Mouse (Mus musculus) liver, embryonic 13.5 days (tissue): ENCODE data around the gene Psmc1. TPM values are rescaled to one million over a fixed set of nuclear protein-coding genes. Genes with fewer than 3 reads are reported as not detected.

Source experiments
- ATAC-seq: fragments of 200-750 bp; cut with Nextera tagmentation; 2 replicates; pipeline ENCODE4 v1.8.0; 2017; ENCODE audit warnings: low read depth, mild to moderate bottlenecking, moderate number of reproducible peaks, moderate library complexity
- DNase-seq: peaks from one replicate; pipeline ENCODE4 v3.0.0; 2022
- H3K27ac ChIP-seq: fragments of 300-500 bp; sonication (generic); 2 replicates; pipeline ENCODE4 v1.5.1; 2015; ENCODE audit warnings: moderate library complexity, mild to moderate bottlenecking, inconsistent platforms
- H3K27me3 ChIP-seq: fragments of 300-500 bp; sonication (generic); 2 replicates; pipeline ENCODE4 v1.6.1; 2015; ENCODE audit warnings: mild to moderate bottlenecking, inconsistent platforms
- H3K36me3 ChIP-seq: fragments of 300-500 bp; sonication (generic); 2 replicates; pipeline ENCODE4 v1.6.1; 2015; ENCODE audit warnings: mild to moderate bottlenecking, inconsistent platforms
- H3K4me1 ChIP-seq: fragments of 300-500 bp; sonication (generic); replicated peaks from 2 replicates; pipeline ENCODE4 v1.6.1; 2015; ENCODE audit warnings: inconsistent platforms
- H3K4me2 ChIP-seq: fragments of 300-500 bp; sonication (generic); 2 replicates; pipeline ENCODE4 v1.6.1; 2015; ENCODE audit warnings: inconsistent platforms, mild to moderate bottlenecking, moderate library complexity
- H3K4me3 ChIP-seq: fragments of 300-500 bp; sonication (generic); replicated peaks from 2 replicates; pipeline ENCODE4 v1.5.1; 2015; ENCODE audit warnings: mild to moderate bottlenecking, inconsistent platforms
- H3K9ac ChIP-seq: fragments of 300-500 bp; sonication (generic); 2 replicates; pipeline ENCODE4 v1.6.1; 2015; ENCODE audit warnings: mild to moderate bottlenecking, inconsistent platforms
- H3K9me3 ChIP-seq: fragments of 300-500 bp; sonication (generic); replicated peaks from 2 replicates; pipeline ENCODE4 v1.6.1; 2016; ENCODE audit warnings: inconsistent platforms
- WGBS: fragments of 180-500 bp; shearing (Covaris S2); methylation state at CpG from one replicate; pipeline ENCODE4 v1.1.7; 2015; ENCODE audit not compliant: insufficient replicate concordance; 5-methylcytosine and 5-hydroxymethylcytosine counted together
- polyA plus RNA-seq: library from polyadenylated mRNA; unstranded; fragments of >200 nt; fragmentation: Nextera tagmentation; extraction: Ambion mirVana; gene quantifications from 2 replicates; pipeline ENCODE4 v1.2.1, GENCODE M21; 2015

Gene Psmc1
- polyA plus RNA-seq: 193 and 221 TPM in 2 replicates

DNA sequence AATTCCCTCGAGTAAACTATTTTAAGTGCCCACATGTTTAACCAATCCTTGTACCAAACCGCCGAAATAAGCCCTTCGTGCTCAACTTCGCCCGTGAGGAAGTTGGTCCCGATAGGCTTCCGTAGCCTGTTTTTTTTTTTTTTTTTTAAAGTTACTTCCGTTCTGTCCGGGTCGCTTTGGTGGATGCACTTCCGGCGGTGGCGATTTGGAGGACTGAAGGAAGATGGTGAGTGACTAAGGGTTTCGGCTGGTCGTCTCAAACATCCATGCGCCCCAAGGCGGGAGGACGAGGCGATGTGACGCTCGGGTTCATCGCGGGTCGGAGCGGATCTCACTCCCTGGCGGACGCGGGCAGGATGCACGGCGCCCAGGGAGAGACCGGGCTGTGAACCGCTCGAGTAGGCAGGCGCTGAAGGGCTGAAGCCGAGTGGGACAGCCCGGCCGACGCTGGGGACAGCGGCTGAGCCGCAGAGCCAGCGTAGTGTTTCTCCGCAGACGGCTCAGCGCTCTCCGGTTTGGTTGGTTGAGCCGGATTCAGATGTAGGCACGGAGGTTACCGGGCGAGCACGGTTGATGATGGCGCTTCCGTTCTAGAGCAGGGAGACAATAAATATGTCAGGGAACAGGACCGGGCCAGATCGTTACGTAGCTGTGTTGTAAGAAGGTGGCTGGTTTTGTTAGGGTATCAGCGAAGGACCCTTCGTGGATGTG, at the start of gene Psmc1:
Gene Psmc1 (plus strand): TSS at position 169 of the 711 bp plus-strand sequence.
- H3K9me3 ChIP-seq: no peaks in the 10 kb centered on the region
- peak; percentile 88 for ATAC-seq
- H3K36me3 ChIP-seq: peaks cover 34% of the 10 kb centered on the region
- H3K27ac ChIP-seq: peak within 1 kb of the TSS; percentile 97
- peak; percentile 77 for DNase-seq
- H3K9ac ChIP-seq: peak within 1 kb of the TSS; percentile 96
- peak within 1 kb of the TSS; percentile 83 for H3K4me2 ChIP-seq
- H3K27me3 ChIP-seq: peaks cover 4% of the 10 kb centered on the region; the same call in 1 of the 2 replicates
- WGBS: under 1% methylated on average over 58 of the region's 58 CpGs
- peaks cover 29% of the 10 kb centered on the region for H3K4me1 ChIP-seq
- peak within 1 kb of the TSS; percentile 98 for H3K4me3 ChIP-seq

GRCm38 (mm10) chr12:100061071-100061470, 48.9 kb upstream of the Psmc1 start:
- Histone ChIP-seq H3K9ac (no peak overlapping the region), H3K4me1 (no peaks in the 10 kb centered on the region), H3K4me3 (no peak overlapping the region), H3K4me2 (no peak overlapping the region), H3K27me3 (no peaks in the 10 kb centered on the region), H3K36me3 (no peaks in the 10 kb centered on the region), H3K27ac (no peak overlapping the region), H3K9me3 (no peaks in the 10 kb centered on the region)
- no peak for ATAC-seq
- 74% methylated on average over 10 of the region's 10 CpGs for WGBS
- DNase-seq: no peak

DNA sequence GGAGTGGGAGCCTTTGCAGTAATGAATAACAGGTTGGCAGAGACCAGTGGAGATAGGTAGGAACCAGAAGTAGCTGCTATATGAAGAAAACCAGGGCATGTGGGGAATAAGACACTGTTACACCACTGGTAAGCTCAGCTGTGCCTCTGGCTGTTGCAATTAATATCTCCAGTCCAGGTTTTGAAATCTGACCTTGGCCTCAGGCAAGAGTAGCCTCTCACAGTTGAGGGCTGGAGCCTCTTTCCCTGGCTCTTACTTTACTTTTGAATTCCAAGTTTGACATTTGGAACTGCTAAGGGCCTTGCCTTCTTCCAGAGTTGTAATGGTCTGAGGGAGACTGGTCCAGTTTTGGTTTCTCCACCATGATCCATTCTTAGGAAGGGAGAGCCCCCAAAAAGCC, 48.1 kb upstream of the Psmc1 start:
- H3K9me3 ChIP-seq: no peaks in the 10 kb centered on the region
- DNase-seq (no peak), ATAC-seq (no peak)
- no peak overlapping the region for H3K4me3 ChIP-seq
- H3K36me3 ChIP-seq: no peaks in the 10 kb centered on the region
- H3K27me3 ChIP-seq: no peaks in the 10 kb centered on the region
- no peak overlapping the region for H3K27ac ChIP-seq
- H3K9ac ChIP-seq: no peak overlapping the region
- no peaks in the 10 kb centered on the region for H3K4me1 ChIP-seq
- no peak overlapping the region for H3K4me2 ChIP-seq

GRCm38 (mm10) chr12:100062584-100062983, 47.4 kb upstream of the Psmc1 start:
- no peak overlapping the region for H3K27ac ChIP-seq
- no peaks in the 10 kb centered on the region for H3K9me3 ChIP-seq
- DNase-seq: no peak
- H3K27me3 ChIP-seq: no peaks in the 10 kb centered on the region
- no peaks in the 10 kb centered on the region for H3K36me3 ChIP-seq
- H3K9ac ChIP-seq: no peak overlapping the region
- ATAC-seq: no peak
- H3K4me3 ChIP-seq: no peak overlapping the region
- H3K4me1 ChIP-seq: no peaks in the 10 kb centered on the region
- no peak overlapping the region for H3K4me2 ChIP-seq
- WGBS: 43% methylated on average over 3 of the region's 3 CpGs

GRCm38 (mm10) chr12:100065109-100065508, 44.8 kb upstream of the Psmc1 start:
- no peak overlapping the region for H3K9ac ChIP-seq
- no peak overlapping the region for H3K4me2 ChIP-seq
- 63% methylated on average over 3 of the region's 3 CpGs for WGBS
- H3K4me1 ChIP-seq: no peaks in the 10 kb centered on the region
- no peaks in the 10 kb centered on the region for H3K36me3 ChIP-seq
- H3K4me3 ChIP-seq: no peak overlapping the region
- no peaks in the 10 kb centered on the region for H3K9me3 ChIP-seq
- no peaks in the 10 kb centered on the region for H3K27me3 ChIP-seq
- ATAC-seq (no peak), DNase-seq (no peak)
- H3K27ac ChIP-seq: no peak overlapping the region

- WGBS: 61% methylated on average over 5 of the region's 5 CpGs
- H3K4me3 ChIP-seq: no peak overlapping the region
- no peak overlapping the region for H3K4me2 ChIP-seq
- H3K9ac ChIP-seq: no peak overlapping the region
- DNase-seq (no peak), ATAC-seq (no peak)
- H3K4me1 ChIP-seq: no peaks in the 10 kb centered on the region
- H3K36me3 ChIP-seq: no peaks in the 10 kb centered on the region
- no peak overlapping the region for H3K27ac ChIP-seq
- no peaks in the 10 kb centered on the region for H3K27me3 ChIP-seq
- H3K9me3 ChIP-seq: no peaks in the 10 kb centered on the region
Observed at GRCm38 (mm10) chr12:100067477-100067876, 42.5 kb upstream of the Psmc1 start.

DNA sequence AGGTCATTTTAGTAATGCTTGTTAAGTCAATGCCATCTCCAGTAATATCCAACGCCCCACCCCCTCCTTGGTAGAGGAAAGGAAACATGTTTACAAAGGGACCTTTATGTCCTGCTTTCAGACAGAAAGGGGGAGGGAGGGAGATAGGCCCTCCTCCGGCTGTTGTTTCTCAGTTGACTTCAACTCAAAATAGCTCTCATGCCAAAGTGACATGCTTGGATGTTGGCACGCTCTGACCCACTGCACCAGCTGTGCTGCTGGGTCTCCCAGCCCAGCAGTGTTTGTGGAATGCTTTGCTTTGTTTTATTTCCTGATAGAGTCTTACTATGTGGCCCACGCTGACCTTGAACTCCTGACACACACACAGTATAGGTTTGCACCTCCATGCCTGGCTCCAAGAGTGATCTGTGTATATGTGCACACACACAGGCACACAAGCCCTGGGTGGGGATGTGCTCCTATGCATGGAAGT, 36.7 kb upstream of the Psmc1 start:
- Histone ChIP-seq H3K27me3 (no peaks in the 10 kb centered on the region), H3K27ac (no peak overlapping the region), H3K4me1 (no peaks in the 10 kb centered on the region), H3K4me3 (no peak overlapping the region), H3K9ac (no peak overlapping the region), H3K9me3 (no peaks in the 10 kb centered on the region), H3K36me3 (no peaks in the 10 kb centered on the region), H3K4me2 (no peak overlapping the region)
- 56% methylated on average over 4 of the region's 4 CpGs for WGBS
- no peak for DNase-seq
- no peak for ATAC-seq

GRCm38 (mm10) chr12:100075715-100076114, 34.2 kb upstream of the Psmc1 start:
- Histone ChIP-seq H3K4me2 (no peak overlapping the region), H3K4me3 (no peak overlapping the region), H3K9ac (no peak overlapping the region), H3K9me3 (no peaks in the 10 kb centered on the region), H3K4me1 (no peaks in the 10 kb centered on the region), H3K27me3 (no peaks in the 10 kb centered on the region), H3K36me3 (no peaks in the 10 kb centered on the region), H3K27ac (no peak overlapping the region)
- 74% methylated on average over 4 of the region's 4 CpGs for WGBS
- DNase-seq (no peak), ATAC-seq (no peak)

DNA sequence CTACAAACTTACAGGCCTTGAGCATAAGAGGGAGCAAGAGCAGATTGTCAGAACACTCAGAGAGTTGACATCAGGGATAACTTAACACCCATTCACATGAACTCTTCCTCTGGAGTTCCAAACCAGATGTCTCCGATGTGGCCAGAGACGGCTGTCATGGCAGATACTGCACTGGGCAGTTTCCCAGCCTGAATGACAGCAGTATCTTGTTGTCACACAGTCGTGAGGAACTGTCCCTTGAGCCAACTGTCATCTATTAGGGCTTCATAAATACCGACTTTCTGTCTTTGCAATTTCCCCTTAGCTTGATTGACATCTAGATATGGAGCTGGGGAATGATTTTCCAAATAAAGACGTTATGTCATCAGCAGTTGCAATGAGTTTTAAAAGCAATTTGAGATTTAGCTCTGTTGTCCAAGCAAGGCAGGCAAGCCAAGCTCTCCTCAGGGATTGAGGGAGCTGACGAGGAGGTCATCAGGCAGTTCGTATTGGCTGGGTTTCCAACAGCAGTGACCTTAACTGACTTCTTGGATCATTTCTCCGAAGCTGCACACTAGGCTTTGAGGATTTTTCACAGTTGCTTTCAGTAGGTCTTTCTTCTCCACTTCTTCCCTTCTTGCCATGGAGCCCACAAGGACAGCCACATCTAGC, 30.2 kb upstream of the Psmc1 start:
- no peak for ATAC-seq
- no peak overlapping the region for H3K4me2 ChIP-seq

GRCm38 (mm10) chr12:100088026-100088425, 21.9 kb upstream of the Psmc1 start:
- peaks cover 3% of the 10 kb centered on the region; the same call in 1 of the 2 replicates for H3K4me1 ChIP-seq
- H3K27ac ChIP-seq: no peak overlapping the region
- ATAC-seq (no peak), DNase-seq (no peak)
- no peaks in the 10 kb centered on the region for H3K9me3 ChIP-seq
- H3K36me3 ChIP-seq: no peaks in the 10 kb centered on the region
- no peak overlapping the region for H3K4me3 ChIP-seq
- H3K4me2 ChIP-seq: no peak overlapping the region
- WGBS: 64% methylated on average over 3 of the region's 3 CpGs
- no peak overlapping the region for H3K9ac ChIP-seq
- no peaks in the 10 kb centered on the region for H3K27me3 ChIP-seq

More for the DNA sequence above, 30.2 kb upstream of the Psmc1 start:
- Histone ChIP-seq H3K4me1 (peaks cover 3% of the 10 kb centered on the region; the same call in 1 of the 2 replicates), H3K27ac (no peak overlapping the region), H3K36me3 (no peaks in the 10 kb centered on the region), H3K27me3 (no peaks in the 10 kb centered on the region), H3K9me3 (no peaks in the 10 kb centered on the region), H3K9ac (no peak overlapping the region), H3K4me3 (no peak overlapping the region)
- 52% methylated on average over 8 of the region's 8 CpGs for WGBS
- DNase-seq: no peak

- no peak for DNase-seq
- no peak overlapping the region for H3K27ac ChIP-seq
Observed at GRCm38 (mm10) chr12:100089265-100089664, 20.7 kb upstream of the Psmc1 start.

More at GRCm38 (mm10) chr12:100089265-100089664, 20.7 kb upstream of the Psmc1 start:
- Histone ChIP-seq H3K27me3 (no peaks in the 10 kb centered on the region), H3K9ac (no peak overlapping the region), H3K9me3 (no peaks in the 10 kb centered on the region), H3K4me1 (no peaks in the 10 kb centered on the region; the same call in 1 of the 2 replicates), H3K4me3 (no peak overlapping the region), H3K36me3 (no peaks in the 10 kb centered on the region), H3K4me2 (no peak overlapping the region)
- 65% methylated on average over 5 of the region's 5 CpGs for WGBS
- ATAC-seq: no peak
